Mouse (Mus musculus): ENCODE data around the gene Slc10a4.
"Not testable (repeated sequence)": the region's sequence is repeated elsewhere in the genome, so short reads cannot be mapped to it uniquely, and the experiment has no call there.

Gene Slc10a4

DNA sequence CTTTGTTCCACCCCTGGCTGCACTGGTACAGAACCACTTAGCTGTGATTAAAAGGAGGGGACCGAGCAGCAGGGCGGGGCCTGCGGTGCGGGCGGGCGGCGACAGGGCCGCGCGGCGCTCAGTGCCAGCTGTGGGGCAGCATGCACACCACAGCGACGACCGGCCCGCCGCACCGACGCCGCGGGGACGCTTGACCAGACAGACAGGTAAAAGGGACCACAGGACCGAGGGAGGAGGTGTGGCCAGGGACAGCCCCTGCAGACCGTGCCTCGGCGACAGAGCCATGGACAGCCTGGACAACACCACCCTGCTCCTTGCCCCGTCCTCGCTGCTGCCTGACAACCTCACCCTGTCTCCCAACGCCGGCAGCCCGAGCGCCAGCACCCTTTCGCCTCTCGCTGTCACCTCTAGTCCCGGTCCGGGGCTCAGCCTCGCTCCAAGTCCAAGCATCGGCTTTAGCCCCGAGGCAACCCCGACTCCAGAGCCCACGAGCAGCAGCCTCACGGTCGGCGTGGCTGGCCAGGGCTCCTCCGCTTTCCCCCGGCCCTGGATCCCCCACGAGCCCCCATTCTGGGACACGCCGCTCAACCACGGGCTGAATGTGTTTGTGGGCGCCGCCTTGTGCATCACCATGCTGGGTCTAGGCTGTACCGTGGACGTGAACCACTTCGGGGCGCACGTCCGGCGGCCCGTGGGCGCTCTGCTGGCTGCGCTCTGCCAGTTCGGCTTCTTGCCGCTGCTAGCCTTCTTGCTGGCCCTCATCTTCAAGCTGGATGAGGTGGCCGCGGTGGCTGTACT, at the start of gene Slc10a4:
Gene Slc10a4, plus strand, starts transcription at position 100 of the 798 bp plus-strand sequence.
- DNase-seq, result peak; percentile 19

- DNase-seq, result no peak
Observed at GRCm38 (mm10) chr5:72957281-72957680, 49.4 kb upstream of the Slc10a4 start.

GRCm38 (mm10) chr5:72960096-72960495, 46.6 kb upstream of the Slc10a4 start:
- DNase-seq, result no peak

DNA sequence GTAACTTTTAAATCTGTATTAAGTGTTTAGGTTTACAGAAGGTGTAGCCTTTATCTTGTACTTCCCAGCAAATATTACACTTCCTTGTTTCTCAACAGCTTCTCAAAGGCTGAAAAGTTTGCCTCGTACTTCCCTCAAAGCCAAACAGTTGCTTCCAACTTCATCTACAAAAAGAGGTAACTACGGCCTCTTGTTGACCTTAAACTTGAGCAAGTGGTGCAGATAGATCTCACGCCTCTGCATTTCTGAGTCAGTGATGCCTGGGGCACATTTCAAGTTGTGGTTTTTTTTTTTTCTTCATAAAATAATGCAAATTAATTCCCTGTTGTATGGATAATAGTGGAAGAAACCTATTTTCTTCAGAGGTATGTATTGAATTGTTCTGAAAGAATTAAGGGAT, 41.0 kb upstream of the Slc10a4 start:
- no peak for DNase-seq

DNA sequence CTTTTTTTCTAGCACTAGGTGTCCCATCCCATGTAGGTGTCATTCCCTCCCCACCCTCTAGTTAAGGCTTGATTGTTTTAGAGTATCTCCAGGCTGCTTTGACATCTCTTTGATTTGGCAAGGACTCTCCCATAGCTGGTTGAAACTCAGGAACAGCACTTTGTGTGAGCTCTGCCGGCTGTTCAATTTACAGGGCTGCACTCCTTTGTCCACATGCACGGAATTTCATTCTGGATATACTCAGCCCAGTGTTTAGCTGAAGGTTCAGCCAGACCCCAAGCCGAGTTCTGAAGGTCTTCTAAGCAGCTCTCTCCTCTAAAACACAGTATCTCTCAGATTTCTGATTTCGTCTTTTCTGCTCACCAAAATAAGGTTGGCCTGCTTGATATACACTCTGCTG, 34.2 kb upstream of the Slc10a4 start:
- DNase-seq, result no peak

DNA sequence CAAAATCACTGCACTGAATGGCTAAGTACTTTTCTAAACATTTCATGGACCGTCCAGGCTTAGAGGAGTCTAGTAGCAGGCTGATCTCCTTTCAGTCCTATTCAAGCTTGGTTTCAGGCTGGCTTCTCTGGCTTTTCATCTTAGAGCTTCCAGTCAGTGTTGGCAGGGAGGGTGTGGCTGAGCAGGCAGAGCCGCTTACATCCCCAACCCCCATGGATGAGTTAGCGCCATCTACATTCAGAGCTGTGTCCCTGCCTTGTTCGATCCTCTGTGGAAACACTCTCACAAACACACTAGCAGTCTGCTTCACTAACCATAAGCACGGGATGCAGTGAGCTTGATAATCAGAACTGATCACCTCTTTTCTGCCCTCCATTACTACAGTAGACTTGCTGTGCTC, 33.7 kb upstream of the Slc10a4 start:
- DNase-seq, result no peak

DNA sequence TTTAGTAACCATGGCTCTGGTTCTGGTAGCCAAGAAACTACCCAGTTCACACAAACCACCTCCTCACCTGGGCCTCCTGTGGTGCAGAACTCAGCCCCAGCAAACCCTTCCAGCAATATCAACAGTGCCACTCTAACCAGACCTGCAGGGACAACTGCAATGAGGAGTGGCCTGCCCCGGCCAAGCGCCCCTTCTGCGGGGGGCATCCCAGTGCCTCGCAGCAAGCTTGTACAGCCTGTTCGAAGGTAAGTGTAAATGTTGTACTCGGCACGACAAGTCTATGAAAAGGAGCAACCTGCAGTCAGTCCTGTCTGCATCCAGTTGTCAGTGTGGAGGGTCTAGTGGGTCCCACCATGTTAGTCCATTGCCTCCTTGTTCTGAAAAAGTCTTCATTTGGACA, 32.1 kb upstream of the Slc10a4 start, which contains the start of gene Gm10135:
Gene Gm10135, minus strand, starts transcription at position 101 of the 400 bp plus-strand sequence.
- DNase-seq, result no peak

- no peak for DNase-seq
Observed at GRCm38 (mm10) chr5:72975996-72976395, 30.7 kb upstream of the Slc10a4 start.

DNA sequence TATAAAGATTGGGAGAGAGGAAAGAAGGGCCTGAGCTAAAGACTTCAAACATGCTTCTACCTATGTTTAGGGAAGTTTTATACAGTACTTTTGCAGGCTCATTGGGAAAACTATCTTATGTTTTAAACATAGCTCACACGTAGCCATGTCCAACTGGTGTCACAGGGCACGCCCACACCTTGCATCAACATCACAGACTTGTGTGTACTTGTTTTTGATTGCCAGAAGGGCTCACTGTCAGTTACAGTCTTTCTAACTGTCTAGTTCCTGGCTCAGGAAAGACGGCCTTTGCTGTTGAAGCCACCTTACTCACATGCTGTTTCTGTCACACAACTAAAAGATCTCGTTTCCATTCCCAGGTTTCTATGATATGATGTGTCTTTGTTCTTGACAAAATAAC, 30.1 kb upstream of the Slc10a4 start:
- no peak for DNase-seq

GRCm38 (mm10) chr5:72984091-72984490, 22.6 kb upstream of the Slc10a4 start:
- DNase-seq, result no peak

DNA sequence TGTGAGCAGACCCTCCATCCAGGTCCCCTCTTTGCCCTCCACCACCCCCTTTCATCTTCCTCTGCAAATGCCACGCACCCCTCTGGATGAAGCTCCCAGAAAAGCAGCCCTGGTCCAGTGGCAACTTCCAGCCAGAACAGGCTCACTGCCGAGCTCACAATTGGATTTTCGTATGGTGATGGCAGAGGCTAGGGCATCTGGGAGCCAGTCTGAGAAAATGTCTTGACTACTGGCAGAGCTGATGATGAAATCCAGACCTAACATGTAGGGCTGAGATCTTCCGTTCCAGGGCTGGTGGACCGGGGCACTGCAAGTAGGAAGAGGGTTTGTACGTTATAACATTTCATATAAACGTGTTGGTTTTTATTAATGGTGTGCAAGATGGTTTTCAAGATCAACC, 18.9 kb upstream of the Slc10a4 start:
- no peak for DNase-seq

- DNase-seq, result no peak
Observed at GRCm38 (mm10) chr5:72989756-72990155, 16.9 kb upstream of the Slc10a4 start.

GRCm38 (mm10) chr5:72992474-72992873, 14.2 kb upstream of the Slc10a4 start:
- no peak for DNase-seq

- DNase-seq, result no peak
Observed at GRCm38 (mm10) chr5:72994424-72994823, 12.3 kb upstream of the Slc10a4 start.

DNA sequence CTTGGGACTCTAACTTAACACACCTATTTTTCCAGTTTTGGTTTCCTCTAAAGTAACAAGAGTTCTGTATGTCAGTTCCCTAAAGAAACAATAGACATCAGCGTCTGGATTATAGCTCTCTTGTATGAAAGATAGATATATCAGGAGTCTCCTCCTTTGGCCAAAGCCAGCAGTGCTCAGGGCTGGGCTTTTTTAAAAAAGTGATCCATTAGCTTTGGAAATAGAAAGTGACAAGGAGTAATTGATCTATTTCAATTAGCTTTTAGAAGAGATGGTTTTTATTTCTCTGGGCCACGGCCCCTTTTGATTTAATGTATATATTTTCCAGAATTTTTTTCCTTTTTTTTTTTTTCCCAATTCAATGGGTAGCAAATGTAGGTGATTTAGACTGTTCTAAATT, 11.8 kb upstream of the Slc10a4 start:
- no peak for DNase-seq

DNA sequence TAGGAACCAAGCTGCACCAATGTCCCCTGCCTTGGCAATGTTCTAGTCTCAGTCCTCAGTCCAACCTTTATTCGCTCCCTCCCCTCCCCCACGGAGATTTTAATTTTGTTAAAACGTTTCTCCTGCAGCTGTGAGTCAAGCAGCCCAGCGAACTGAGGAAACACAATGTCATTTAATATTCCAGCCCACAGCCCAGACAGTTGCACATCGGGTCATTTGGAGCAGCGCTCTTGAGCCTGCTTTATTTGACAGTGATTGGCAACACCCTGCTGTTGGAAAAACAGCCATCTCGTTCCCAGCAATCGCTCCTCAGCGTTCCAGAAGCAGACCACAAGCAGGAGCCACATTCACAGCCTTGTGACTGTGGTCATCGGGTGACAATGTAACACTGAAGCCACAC, 11.3 kb upstream of the Slc10a4 start:
- DNase-seq, result no peak

DNA sequence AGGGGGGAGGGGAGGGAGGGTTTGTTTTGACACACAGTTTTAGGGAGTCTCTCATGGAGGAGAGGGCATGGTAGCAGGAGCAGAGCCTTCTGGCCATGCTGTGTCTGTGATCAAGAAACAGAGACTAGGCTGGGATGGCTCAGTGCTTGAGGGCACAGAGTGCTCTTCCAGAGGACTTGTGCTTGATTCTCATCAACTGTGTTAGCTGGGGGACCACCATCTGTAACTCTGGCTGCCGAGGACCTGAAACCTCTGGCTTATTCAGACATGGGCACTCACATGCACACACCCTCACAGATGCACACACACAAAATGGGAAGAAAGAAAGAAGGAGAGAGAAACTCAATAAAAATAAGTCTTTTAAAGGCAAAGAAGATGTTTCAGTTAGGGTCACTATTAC, 8.1 kb upstream of the Slc10a4 start:
- not testable (repeated sequence) for DNase-seq

GRCm38 (mm10) chr5:73004046-73004445, 2.6 kb upstream of the Slc10a4 start:
- DNase-seq, result no peak

DNA sequence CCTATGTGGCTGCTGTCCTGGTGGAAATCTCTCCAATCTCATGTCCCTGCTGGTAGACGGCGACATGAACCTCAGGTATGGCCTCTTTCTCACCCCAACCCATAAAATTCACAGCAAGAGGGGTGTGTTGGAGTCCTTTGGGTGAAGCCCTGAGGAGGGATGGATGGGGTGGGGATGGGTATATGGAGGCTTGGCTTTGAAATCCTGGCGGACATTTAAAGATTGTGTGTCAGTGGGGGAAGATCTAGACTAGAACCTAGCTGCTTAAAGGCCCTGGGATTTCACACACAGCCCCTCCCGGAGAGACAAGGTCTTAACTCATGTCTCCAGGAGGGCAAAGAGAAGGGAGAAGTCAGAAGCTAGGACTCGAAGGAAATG, 888 bp downstream of the Slc10a4 start:
- DNase-seq, result no peak

GRCm38 (mm10) chr5:73008230-73008629, 1.5 kb downstream of the Slc10a4 start:
- DNase-seq, result not testable (repeated sequence)

DNA sequence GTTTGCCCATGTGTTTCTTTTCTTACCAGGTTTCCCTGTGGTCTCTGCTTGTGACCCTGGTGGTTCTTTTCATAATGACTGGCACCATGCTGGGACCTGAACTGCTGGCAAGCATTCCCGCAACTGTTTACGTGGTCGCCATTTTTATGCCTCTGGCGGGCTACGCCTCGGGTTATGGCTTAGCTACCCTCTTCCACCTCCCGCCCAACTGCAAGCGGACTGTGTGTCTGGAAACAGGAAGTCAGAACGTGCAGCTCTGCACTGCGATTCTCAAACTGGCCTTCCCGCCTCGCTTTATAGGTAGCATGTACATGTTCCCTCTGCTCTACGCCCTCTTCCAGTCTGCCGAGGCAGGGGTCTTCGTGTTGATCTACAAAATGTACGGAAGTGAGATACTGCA, 5.1 kb downstream of the Slc10a4 start:
- DNase-seq, result not testable (repeated sequence)

DNA sequence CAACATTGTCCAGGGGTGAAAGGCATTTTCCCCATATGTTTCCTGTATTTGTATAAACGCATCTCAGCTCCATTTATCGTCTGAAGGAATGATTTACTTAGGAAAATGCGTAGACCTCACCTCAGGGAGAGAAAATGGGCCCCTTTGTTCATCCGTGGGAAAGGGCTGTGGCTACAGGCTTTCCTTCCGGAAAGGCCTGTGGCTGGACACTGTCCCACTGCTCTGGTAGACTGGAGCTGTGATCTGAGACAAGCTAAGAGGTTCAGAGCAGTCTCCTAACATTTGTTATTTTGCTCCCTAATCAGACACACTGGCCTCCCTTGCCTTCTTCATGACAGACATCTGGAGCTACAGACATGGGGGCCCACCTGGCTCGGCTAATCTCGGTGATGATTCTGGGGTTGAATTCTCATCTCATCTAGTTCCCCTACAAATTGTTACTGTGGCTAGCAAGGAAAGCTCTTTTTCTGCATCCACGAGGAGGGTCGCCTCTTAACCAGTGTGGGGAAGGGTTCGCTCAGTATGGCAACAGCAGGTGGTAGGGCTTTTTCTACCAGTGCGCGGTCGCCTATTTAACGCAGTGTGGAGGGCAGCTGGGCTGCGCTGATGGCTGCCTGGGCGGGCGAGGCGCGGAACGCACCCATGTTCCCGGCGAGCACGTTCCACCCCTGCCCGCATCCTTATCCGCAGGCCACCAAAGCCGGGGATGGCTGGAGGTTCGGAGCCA, 6.4 kb downstream of the Slc10a4 start:
- DNase-seq, result not testable (repeated sequence)

GRCm38 (mm10) chr5:73013611-73014287, 7.1 kb downstream of the Slc10a4 start:
- not testable (repeated sequence) for DNase-seq

DNA sequence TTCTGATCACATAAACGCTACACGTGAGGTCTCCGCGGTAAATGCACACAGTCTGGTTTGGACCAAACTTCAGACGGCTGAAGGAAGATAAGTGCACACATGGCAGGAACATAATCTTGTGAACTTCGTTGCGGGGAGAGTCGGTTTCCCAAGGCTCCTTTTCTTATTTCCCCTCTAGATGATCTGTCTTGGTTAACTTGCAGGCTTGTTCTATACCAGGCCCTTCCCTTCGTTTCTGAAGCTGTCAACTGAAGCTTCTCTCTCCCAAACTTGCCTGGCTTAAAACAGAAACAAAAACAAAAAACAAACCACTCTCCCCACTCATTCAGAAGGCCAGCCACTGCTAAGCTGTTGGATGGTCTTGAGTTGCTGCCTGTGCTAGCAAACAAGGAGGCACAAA, 8.1 kb downstream of the Slc10a4 start:
- DNase-seq, result no peak
